Mouse (Mus musculus): Measurements from ENCODE around the gene Arhgef39.

Arhgef39 gene

GRCm38 (mm10) chr4:43477857-43478533 lies 21.5 kb downstream of the Arhgef39 start:
- peak; percentile 93 for DNase-seq

GRCm38 (mm10) chr4:43476604-43477003 lies 22.9 kb downstream of the Arhgef39 start:
- peak; percentile 61 for DNase-seq

- no peak for DNase-seq
These were observed 25.9 kb downstream of the Arhgef39 start for GRCm38 (mm10) chr4:43473636-43474035.

GRCm38 (mm10) chr4:43470301-43470700 lies 29.2 kb downstream of the Arhgef39 start:
- no peak for DNase-seq

- no peak for DNase-seq
These were observed 32.6 kb downstream of the Arhgef39 start for GRCm38 (mm10) chr4:43466872-43467271.

GRCm38 (mm10) chr4:43465935-43466334 lies 33.6 kb downstream of the Arhgef39 start:
- no peak for DNase-seq

GRCm38 (mm10) chr4:43463102-43463501 lies 36.4 kb downstream of the Arhgef39 start:
- DNase-seq, result no peak

GRCm38 (mm10) chr4:43457124-43457523 lies 42.4 kb downstream of the Arhgef39 start:
- no peak for DNase-seq

- DNase-seq, result no peak
These were observed 43.0 kb downstream of the Arhgef39 start for GRCm38 (mm10) chr4:43456470-43456869.

- DNase-seq, result no peak
These were observed 45.3 kb downstream of the Arhgef39 start, which contains the start of gene Cd72 for GRCm38 (mm10) chr4:43454041-43454836. TSS of gene Cd72 (minus strand) at chr4:43454628.

- DNase-seq, result no peak
These were observed 46.1 kb downstream of the Arhgef39 start for GRCm38 (mm10) chr4:43453413-43453812.

- DNase-seq, result no peak
These were observed 47.2 kb downstream of the Arhgef39 start for GRCm38 (mm10) chr4:43452315-43452714.

- DNase-seq, result no peak
These were observed 50.9 kb downstream of the Arhgef39 start for GRCm38 (mm10) chr4:43448554-43448953.

- DNase-seq, result no peak
These were observed 52.2 kb downstream of the Arhgef39 start for GRCm38 (mm10) chr4:43447251-43447650.
